Mouse (Mus musculus) cortical plate, adult 2 months (tissue): ENCODE results near the gene Lurap1l. TPM values are rescaled to one million over a fixed set of nuclear protein-coding genes. Genes with fewer than 3 reads are reported as not detected.

Experiments
- H3K27ac ChIP-seq: fragments of 200-500 bp; 2 replicates; pipeline ENCODE4 v1.5.1; 2012; ENCODE audit warnings: low read length, control low read depth, inconsistent platforms; ENCODE audit not compliant: insufficient read depth
- H3K4me1 ChIP-seq: fragments of 200-500 bp; 2 replicates; pipeline ENCODE4 v1.6.1; 2011; ENCODE audit warnings: low read length; ENCODE audit not compliant: control insufficient read depth, insufficient read depth
- H3K4me3 ChIP-seq: fragments of 200-500 bp; 2 replicates; pipeline ENCODE4 v1.5.1; 2011; ENCODE audit warnings: mild to moderate bottlenecking, low read length, control low read depth; ENCODE audit not compliant: insufficient read depth
- CTCF ChIP-seq: fragments of 200-500 bp; IDR thresholded peaks from 2 replicates; pipeline ENCODE4 v1.5.1; 2011; ENCODE audit warnings: mild to moderate bottlenecking, control low read depth, low read length; ENCODE audit not compliant: insufficient read depth; ENCODE audit errors: extremely low read depth
- POLR2A ChIP-seq: fragments of 200-500 bp; IDR thresholded peaks from 2 replicates; pipeline ENCODE4 v1.6.1; 2011; ENCODE audit warnings: mild to moderate bottlenecking, low read length, control low read depth; ENCODE audit not compliant: insufficient read depth; ENCODE audit errors: extremely low read depth
- polyA plus RNA-seq: library from polyadenylated mRNA; depleted of rRNA; stranded (reverse); fragments of >200 nt; gene quantifications from 2 replicates; pipeline ENCODE4 v1.2.3, GENCODE M21; 2012; rRNA removed

The Lurap1l gene
- 8.8 and 9.8 TPM in 2 replicates for polyA plus RNA-seq

DNA sequence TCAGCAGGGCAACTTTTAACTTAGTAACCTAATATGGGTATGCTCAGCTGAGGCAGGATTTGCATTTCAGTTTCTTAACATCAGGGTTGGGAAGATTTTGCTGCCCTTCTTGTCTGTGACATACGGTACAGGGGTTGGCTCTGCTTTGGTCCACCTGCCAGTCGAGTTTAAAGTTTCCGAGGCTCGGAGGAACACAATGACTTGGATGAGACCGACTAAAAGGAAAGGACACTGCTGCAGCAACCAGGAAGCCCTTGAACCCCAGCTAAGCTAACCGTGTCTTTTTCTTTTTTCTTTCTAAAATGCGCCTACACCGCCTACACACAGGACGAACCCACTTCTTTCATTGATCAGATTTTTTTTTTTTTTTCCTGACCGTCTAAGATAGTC lies at the start of gene Lurap1l:
Gene Lurap1l (plus strand): TSS at position 166 of the 390 bp plus-strand sequence.
- Histone ChIP-seq H3K27ac (peak within 1 kb of the TSS; percentile 97), H3K4me3 (peak within 1 kb of the TSS; percentile 98), H3K4me1 (0 out of 2 replicates have a peak, but pooled peaks cover 2% of the 10 kb centered on the region)
- TF ChIP-seq POLR2A = peak; percentile 79
- TF ChIP-seq CTCF = no peak

DNA sequence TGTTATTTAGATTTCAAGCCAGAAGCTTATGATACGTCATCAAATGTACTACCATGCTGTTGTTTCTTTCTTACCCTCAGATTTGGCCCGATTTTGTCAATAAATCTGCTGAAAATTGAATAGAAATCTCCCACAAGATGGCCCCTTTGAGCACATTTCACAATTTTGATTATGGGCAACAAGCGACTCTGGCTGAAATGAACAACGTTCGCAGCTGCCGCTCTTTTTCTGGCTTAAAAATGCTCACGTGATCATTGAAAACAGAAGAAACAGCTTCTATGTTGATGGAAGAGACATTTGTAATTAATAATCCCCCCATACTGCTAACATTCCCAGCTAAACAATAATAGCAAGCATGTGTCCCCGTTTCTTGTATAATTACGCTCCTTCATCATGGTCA lies 47.5 kb upstream of the Lurap1l start:
- no peak for TF ChIP-seq POLR2A
- Histone ChIP-seq H3K27ac (no peak overlapping the region), H3K4me1 (no peaks in the 10 kb centered on the region), H3K4me3 (no peak overlapping the region)

DNA sequence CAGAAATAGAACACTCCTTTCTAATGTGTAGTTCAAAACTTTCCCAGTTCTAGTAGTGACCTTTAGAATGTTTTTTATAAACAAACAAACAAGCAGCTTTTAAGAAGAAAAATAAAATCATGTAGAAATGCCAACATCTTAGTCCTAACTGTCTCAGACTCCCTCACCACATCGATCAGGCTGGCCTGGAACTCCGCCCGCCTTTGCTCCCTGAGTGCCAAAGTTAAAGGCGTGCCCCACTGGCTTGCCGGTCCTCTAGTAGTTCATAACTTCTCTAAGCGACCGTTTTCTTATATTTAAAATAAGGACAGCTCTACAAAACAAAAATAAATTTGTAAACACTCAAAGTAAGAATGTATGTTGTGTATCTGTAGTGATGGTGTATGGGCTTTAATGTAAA lies 46.5 kb upstream of the Lurap1l start:
- Histone ChIP-seq H3K4me1 (no peaks in the 10 kb centered on the region), H3K27ac (no peak overlapping the region), H3K4me3 (no peak overlapping the region; the same call in 1 of the 2 replicates)
- TF ChIP-seq POLR2A (no peak), CTCF (no peak)

DNA sequence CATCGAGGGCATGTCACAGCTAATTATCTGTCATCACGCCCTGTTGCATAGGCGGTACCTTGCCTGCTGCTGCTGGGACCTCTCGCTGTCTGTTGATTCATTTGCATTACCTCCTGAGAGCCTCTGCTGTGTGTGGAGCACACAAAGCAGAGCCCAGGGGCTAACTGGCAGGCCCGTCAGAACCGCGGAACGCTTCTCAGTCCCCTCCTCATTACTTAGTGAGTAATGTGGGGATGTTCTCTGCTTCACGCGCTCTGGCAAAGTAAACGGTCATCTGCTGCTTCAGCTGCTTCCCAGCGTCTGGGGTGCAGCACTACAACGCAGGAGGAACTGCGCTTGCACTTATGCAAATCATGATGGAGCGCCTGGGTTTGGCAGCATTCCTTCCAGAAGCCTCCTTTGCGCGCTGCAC lies 45.9 kb upstream of the Lurap1l start:
- TF ChIP-seq POLR2A (0 out of 2 replicates have a peak, but pooled peaks have one; percentile 48), CTCF (no peak)
- Histone ChIP-seq H3K27ac (no peak overlapping the region), H3K4me3 (peak overlapping the region; percentile 21), H3K4me1 (no peaks in the 10 kb centered on the region)

DNA sequence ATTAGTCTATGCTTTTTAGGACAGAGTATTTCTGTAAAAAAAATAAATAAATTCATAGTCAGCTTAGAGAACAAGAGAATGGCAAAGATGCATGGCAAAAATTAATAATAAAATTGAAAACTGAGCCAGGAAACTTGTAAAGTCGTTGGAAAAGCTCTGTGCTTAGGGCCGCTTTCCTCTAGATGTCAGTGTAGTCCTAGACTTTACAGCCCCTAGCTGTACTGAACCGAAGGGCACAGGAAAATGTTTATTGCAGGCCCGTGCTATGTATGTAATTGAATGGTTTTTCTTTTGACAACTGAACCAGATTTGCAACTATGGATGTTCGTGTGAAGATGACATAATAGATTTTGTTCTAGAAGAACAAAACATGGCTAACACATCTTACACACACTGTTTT lies 44.4 kb upstream of the Lurap1l start:
- H3K4me1 ChIP-seq = no peaks in the 10 kb centered on the region
- H3K4me3 ChIP-seq = no peak overlapping the region
- no peak overlapping the region for H3K27ac ChIP-seq
- peak; percentile 73 for TF ChIP-seq CTCF
- TF ChIP-seq POLR2A = no peak

DNA sequence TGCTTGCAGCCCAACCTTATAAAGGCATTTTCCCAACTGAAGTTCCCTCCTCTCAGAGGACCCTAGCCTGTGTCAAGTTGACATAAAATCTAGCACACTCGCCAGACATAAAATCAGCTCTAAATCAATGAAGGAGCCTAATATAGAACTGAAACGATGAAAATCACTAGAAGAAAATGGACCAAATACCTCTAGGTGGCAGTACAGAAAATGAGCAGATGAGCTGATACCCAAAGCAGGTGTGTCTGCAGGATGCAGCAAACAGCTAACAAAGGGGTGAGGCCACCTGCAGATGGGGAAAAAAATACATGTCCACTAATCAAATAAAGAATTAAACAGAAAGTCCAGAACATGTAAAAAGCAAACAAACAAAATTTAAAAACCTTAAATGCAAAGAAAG lies 40.8 kb upstream of the Lurap1l start:
- H3K4me1 ChIP-seq = no peaks in the 10 kb centered on the region
- H3K27ac ChIP-seq = no peak overlapping the region
- TF ChIP-seq CTCF (peak; percentile 19; the same call in 1 of the 2 replicates), POLR2A (no peak)
- H3K4me3 ChIP-seq = no peak overlapping the region

DNA sequence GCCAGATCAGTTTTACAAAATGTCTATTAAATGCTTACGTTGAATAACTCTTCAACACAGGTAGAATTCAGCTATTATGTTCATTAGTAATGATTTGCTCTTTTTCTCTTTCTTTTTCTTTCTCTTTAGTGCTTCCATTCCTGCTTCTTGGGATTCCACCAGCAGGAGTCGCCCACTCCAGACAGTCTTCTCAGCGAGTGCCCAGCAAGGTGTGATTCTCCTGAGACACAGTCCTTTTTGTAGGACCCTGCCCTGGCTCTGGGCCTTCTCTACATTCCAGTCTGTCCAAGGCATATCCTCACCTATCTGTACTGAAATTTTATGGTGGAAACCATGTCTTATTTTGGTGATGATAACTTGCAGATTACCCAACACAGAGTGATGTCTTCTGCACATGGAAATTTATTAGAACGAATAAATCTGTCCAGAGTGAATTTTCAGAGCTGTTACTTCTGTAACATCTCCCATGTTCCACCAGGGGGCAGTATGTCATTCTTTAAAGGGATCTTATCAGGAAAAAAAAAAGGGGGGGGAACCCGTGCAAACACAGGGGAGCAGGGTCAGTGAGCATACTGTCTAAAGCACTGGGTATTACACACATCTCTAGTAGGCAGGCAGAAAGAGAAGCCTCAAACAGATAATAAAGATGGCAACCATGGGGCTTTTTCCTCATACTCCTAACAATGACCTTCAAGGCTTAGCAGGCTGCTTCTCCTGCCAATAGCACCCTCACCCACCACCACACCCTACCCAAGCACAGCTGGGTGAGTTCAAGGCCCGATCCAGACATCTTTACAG lies 37.4 kb upstream of the Lurap1l start:
- Histone ChIP-seq H3K4me3 (no peak overlapping the region), H3K4me1 (no peaks in the 10 kb centered on the region), H3K27ac (no peak overlapping the region)
- TF ChIP-seq CTCF (peak; percentile 22; the same call in 1 of the 2 replicates), POLR2A (no peak)

DNA sequence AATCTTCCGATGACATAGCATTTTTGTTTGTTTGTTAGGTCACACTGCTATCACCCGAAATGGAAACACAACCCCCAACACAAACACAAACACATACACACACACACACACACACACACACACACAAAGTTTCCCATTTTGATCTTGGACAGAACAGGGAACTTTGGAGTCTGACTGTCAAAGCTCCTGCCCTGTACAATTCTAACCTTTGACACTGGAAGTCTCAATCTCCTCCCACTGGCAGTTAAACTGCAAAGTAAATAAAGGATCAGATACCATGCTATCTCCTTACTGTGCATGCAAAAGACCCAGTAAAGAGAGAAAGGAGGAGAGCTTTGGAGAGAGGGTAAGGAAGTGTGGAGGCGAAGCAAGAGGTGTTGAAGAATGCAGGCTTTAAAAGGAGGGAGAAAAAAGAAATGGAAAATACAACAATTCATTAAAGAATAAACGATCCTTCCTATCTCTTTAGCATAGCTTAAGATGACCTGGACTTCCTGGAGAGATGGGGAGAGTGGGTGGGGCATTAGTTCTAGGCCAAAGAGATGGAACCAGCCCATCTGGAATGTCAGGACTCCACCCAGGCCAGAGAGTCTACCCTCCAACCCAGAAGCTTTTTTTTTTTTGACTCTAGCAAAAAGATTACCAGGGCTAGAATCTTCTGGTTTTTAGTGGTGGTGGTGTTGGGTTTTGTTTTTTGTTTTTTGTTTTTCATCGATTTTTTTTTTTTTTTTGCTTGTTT lies 36.2 kb upstream of the Lurap1l start:
- Histone ChIP-seq H3K4me3 (no peak overlapping the region), H3K4me1 (no peaks in the 10 kb centered on the region), H3K27ac (no peak overlapping the region)
- no peak for TF ChIP-seq CTCF
- no peak for TF ChIP-seq POLR2A

DNA sequence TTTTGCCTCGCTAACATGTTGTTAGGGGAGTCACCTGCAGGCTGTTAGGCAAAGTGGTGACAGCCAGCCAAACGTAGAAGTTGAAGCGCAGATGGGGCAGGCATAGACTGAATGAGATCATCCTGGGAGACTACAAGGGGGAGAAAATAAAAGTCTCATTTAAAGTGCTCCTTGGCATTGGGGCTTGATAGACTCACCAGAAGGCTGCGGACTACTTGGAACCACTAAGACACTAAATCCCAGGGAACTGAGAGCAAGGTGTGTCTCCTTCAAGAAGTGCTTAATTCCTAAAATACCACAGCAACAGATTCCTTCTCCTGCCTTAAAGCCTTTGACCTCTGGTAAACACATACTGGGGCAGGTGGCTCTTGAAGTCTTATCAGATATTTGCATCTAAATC lies 35.4 kb upstream of the Lurap1l start:
- Histone ChIP-seq H3K4me3 (no peak overlapping the region), H3K27ac (no peak overlapping the region), H3K4me1 (no peaks in the 10 kb centered on the region)
- TF ChIP-seq POLR2A = no peak
- TF ChIP-seq CTCF = no peak
